Mouse (Mus musculus) cerebellum, adult (tissue): Measurements from ENCODE around the gene Sh3glb1.
"Not testable (repeated sequence)": the region's sequence is repeated elsewhere in the genome, so short reads cannot be mapped to it uniquely, and the experiment has no call there.

Experiments
- ATAC-seq: cut with Nextera tagmentation; 2 replicates; pipeline ENCODE4 v1.9.2; 2017; ENCODE audit warnings: mild to moderate bottlenecking, moderate library complexity, mixed read lengths; ENCODE audit not compliant: insufficient number of reproducible peaks, low FRiP score, low TSS enrichment

The Sh3glb1 gene

GRCm38 (mm10) chr3:144719901-144720747, at the start of gene Sh3glb1:
Sh3glb1 (minus strand) TSS chr3:144720335.
- ATAC-seq: peak; percentile 81

- ATAC-seq: no peak
Measured at GRCm38 (mm10) chr3:144765161-144765560, 45.0 kb upstream of the Sh3glb1 start.

GRCm38 (mm10) chr3:144761454-144761853, 41.3 kb upstream of the Sh3glb1 start:
- no peak for ATAC-seq

GRCm38 (mm10) chr3:144760592-144761309, 40.6 kb upstream of the Sh3glb1 start, which contains the start of gene Clca3a1:
Clca3a1 (minus strand) TSS chr3:144760977.
- ATAC-seq: no peak

GRCm38 (mm10) chr3:144759719-144760118, 39.6 kb upstream of the Sh3glb1 start:
- no peak for ATAC-seq

GRCm38 (mm10) chr3:144756103-144756502, 36.0 kb upstream of the Sh3glb1 start:
- ATAC-seq: not testable (repeated sequence)

- ATAC-seq: peak; percentile 79; the same call in 1 of the 2 replicates
Measured at GRCm38 (mm10) chr3:144753120-144753519, 33.0 kb upstream of the Sh3glb1 start.

GRCm38 (mm10) chr3:144749062-144749963, 29.2 kb upstream of the Sh3glb1 start:
- ATAC-seq: not testable (repeated sequence)

GRCm38 (mm10) chr3:144747706-144748105, 27.6 kb upstream of the Sh3glb1 start:
- not testable (repeated sequence) for ATAC-seq

GRCm38 (mm10) chr3:144738396-144738795, 18.3 kb upstream of the Sh3glb1 start:
- not testable (repeated sequence) for ATAC-seq

GRCm38 (mm10) chr3:144736831-144737230, 16.7 kb upstream of the Sh3glb1 start:
- ATAC-seq: no peak

GRCm38 (mm10) chr3:144723455-144723854, 3.3 kb upstream of the Sh3glb1 start:
- no peak for ATAC-seq

GRCm38 (mm10) chr3:144722566-144722965, 2.4 kb upstream of the Sh3glb1 start:
- ATAC-seq: not testable (repeated sequence)

GRCm38 (mm10) chr3:144721860-144722256, 1.7 kb upstream of the Sh3glb1 start:
- no peak for ATAC-seq

- no peak for ATAC-seq
Measured at GRCm38 (mm10) chr3:144721077-144721859, 1.1 kb upstream of the Sh3glb1 start.

- ATAC-seq: peak; percentile 33
Measured at GRCm38 (mm10) chr3:144719088-144719900, 841 bp downstream of the Sh3glb1 start.

- ATAC-seq: no peak
Measured at GRCm38 (mm10) chr3:144718706-144719087, 1.4 kb downstream of the Sh3glb1 start.

GRCm38 (mm10) chr3:144717835-144718234, 2.3 kb downstream of the Sh3glb1 start:
- ATAC-seq: no peak

- ATAC-seq: no peak
Measured at GRCm38 (mm10) chr3:144717121-144717520, 3.0 kb downstream of the Sh3glb1 start.
